Mouse (Mus musculus) thymus, adult 2 months (tissue): Measurements from ENCODE around the gene Dyrk1a. TPM values are rescaled to one million over a fixed set of nuclear protein-coding genes. Genes with fewer than 3 reads are reported as not detected.

Source experiments
- DNase-seq: peaks from one replicate; pipeline ENCODE4 v3.0.0; 2021
- H3K27ac ChIP-seq: fragments of 200-500 bp; 2 replicates; pipeline ENCODE4 v1.5.1; 2012; ENCODE audit warnings: low read length, control low read depth; ENCODE audit not compliant: control insufficient read depth, insufficient read depth
- H3K27me3 ChIP-seq: fragments of 200-500 bp; 2 replicates; pipeline ENCODE4 v1.6.1; 2012; ENCODE audit warnings: mild to moderate bottlenecking, low read length, moderate library complexity, mixed read lengths; ENCODE audit not compliant: control insufficient read depth, insufficient read depth
- H3K36me3 ChIP-seq: fragments of 200-500 bp; 2 replicates; pipeline ENCODE4 v1.6.1; 2012; ENCODE audit warnings: mild to moderate bottlenecking, low read length, moderate library complexity; ENCODE audit not compliant: control insufficient read depth, insufficient read depth
- H3K4me1 ChIP-seq: fragments of 200-500 bp; replicated peaks from 2 replicates; pipeline ENCODE4 v1.6.1; 2012; ENCODE audit warnings: low read length; ENCODE audit not compliant: control insufficient read depth, insufficient read depth
- H3K4me3 ChIP-seq: fragments of 200-500 bp; 2 replicates; pipeline ENCODE4 v1.5.1; 2012; ENCODE audit warnings: mild to moderate bottlenecking, low read length, control low read depth, moderate library complexity; ENCODE audit not compliant: control insufficient read depth, insufficient read depth
- CTCF ChIP-seq: fragments of 200-500 bp; IDR thresholded peaks from 2 replicates; pipeline ENCODE4 v1.5.1; 2012; ENCODE audit warnings: mild to moderate bottlenecking, control low read depth, low read length, moderate library complexity, borderline replicate concordance; ENCODE audit not compliant: control insufficient read depth, poor library complexity, insufficient read depth; ENCODE audit errors: extremely low read depth
- POLR2A ChIP-seq: fragments of 200-500 bp; IDR thresholded peaks from 2 replicates; pipeline ENCODE4 v1.6.1; 2012; ENCODE audit warnings: mild to moderate bottlenecking, low read length, control low read depth, moderate library complexity; ENCODE audit not compliant: control insufficient read depth, poor library complexity, insufficient read depth; ENCODE audit errors: extremely low read depth
- WGBS: fragments of 180-500 bp; shearing (Covaris S2); methylation state at CpG from one replicate; pipeline ENCODE4 v1.1.7; 2018; 5-methylcytosine and 5-hydroxymethylcytosine counted together
- polyA plus RNA-seq: library from polyadenylated mRNA; depleted of rRNA; stranded (reverse); fragments of >200 nt; gene quantifications from 2 replicates; pipeline ENCODE4 v1.2.3, GENCODE M21; 2012

The Dyrk1a gene
- polyA plus RNA-seq, 1 experiment = 78.4 TPM

DNA sequence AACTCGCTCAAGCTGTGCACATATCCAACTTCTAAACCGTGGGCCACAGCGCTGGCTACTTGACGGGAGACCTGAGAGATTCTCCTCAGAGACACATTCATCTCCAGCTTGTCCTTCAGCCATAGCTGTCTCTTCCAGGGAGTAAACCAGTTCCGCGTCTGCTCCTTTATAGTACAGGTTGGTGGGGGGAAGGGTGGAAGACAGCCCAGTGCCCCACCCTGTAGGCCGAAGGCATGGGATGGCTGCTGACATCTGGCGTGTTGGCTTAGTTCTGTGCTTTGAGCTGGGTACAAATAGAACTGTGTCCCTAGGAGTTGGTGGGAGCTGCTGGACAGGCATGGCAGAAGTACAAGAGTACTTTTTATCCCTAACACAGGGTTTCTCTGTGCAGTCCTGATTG is 18.4 kb downstream of the Dyrk1a start:
- Histone ChIP-seq H3K36me3 (no peaks in the 10 kb centered on the region), H3K27ac (no peak overlapping the region), H3K27me3 (no peaks in the 10 kb centered on the region), H3K4me3 (no peak overlapping the region), H3K4me1 (peaks cover 34% of the 10 kb centered on the region)
- TF ChIP-seq POLR2A = no peak
- WGBS = 83% methylated on average over 8 of the region's 8 CpGs
- no peak for DNase-seq

DNA sequence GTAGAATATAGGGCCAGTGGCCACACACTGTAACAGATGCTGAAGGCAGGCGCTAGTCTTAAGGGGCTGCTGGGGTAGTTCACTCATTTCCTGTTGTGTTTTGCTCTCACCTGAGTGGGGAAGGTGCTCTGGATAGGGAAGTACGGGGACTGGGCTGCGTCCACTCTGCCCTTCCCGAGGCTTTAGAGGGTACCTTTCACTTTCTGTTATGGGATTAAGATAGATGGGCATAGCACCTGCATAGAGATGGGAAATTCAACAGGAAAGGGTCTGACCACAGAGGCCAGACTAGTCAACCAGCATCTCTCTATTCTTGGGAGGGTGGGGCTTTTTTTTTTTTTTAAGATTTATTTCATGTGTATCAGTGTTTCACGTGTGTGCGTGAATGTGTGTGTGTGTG is 19.2 kb downstream of the Dyrk1a start:
- Histone ChIP-seq H3K27ac (no peak overlapping the region), H3K36me3 (no peaks in the 10 kb centered on the region), H3K4me3 (no peak overlapping the region), H3K4me1 (peaks cover 31% of the 10 kb centered on the region), H3K27me3 (no peaks in the 10 kb centered on the region)
- WGBS = 10% methylated on average over 6 of the region's 6 CpGs
- no peak for DNase-seq
- TF ChIP-seq CTCF (no peak), POLR2A (no peak)

- Histone ChIP-seq H3K27me3 (no peaks in the 10 kb centered on the region), H3K27ac (no peak overlapping the region), H3K4me1 (peaks cover 33% of the 10 kb centered on the region), H3K4me3 (no peak overlapping the region), H3K36me3 (no peaks in the 10 kb centered on the region)
- whole genome bisulfite sequencing = 72% methylated on average over 1 of the region's 1 CpGs
- DNase-seq = no peak
- TF ChIP-seq CTCF = no peak
Observed at GRCm38 (mm10) chr16:94589648-94590047, 19.8 kb downstream of the Dyrk1a start.

DNA sequence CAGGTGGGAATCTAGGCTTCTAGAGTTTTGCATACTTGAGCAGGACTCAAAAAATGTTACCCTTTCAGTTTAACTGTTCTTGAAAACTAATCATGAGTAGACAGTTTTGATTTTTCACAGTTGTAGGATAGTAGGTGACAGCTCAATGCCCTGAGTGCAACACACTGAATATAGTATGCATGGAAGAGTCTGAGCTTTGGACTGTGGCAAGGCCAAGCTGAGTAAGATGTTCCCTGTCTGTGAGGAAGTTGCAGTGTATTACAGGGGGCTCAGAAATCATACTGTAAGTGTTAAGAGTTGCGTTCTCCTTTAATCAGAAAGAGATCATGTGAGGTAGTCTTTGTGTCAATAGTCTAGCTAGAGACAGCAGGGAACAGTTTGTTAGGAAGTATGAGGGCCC is 20.4 kb downstream of the Dyrk1a start:
- Histone ChIP-seq H3K27me3 (no peaks in the 10 kb centered on the region), H3K4me1 (peaks cover 32% of the 10 kb centered on the region), H3K4me3 (no peak overlapping the region), H3K27ac (no peak overlapping the region), H3K36me3 (no peaks in the 10 kb centered on the region)
- DNase-seq = no peak
- TF ChIP-seq CTCF (no peak), POLR2A (no peak)
- WGBS = 82% methylated on average over 1 of the region's 1 CpGs

DNA sequence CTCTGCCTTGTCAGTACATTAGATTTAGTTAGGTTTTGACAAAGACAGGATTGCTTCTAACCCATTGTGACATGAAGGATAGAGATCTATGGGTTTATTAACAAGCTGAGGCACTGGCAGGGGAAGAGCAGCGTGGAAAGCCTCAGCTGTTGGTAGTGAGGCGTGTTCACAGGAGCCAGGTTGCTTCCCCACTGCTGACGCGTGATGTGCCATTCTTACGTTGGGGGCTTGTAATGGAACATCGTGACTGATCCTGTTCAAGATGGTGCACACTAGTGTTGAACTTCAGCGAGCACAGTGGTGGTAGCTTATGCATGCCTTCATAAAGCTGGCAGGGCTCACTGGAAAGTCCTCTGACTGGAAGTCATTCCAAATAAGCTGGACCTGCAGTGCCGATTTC is 21.2 kb downstream of the Dyrk1a start:
- H3K27ac ChIP-seq = no peak overlapping the region
- H3K4me3 ChIP-seq = no peak overlapping the region
- H3K36me3 ChIP-seq = no peaks in the 10 kb centered on the region
- H3K4me1 ChIP-seq = peaks cover 34% of the 10 kb centered on the region
- DNase-seq = no peak
- 94% methylated on average over 8 of the region's 8 CpGs for WGBS
- TF ChIP-seq CTCF = no peak
- TF ChIP-seq POLR2A = no peak
- no peaks in the 10 kb centered on the region for H3K27me3 ChIP-seq

GRCm38 (mm10) chr16:94591536-94591935 is 21.7 kb downstream of the Dyrk1a start:
- Histone ChIP-seq H3K4me1 (peaks cover 31% of the 10 kb centered on the region), H3K36me3 (no peaks in the 10 kb centered on the region), H3K27me3 (no peaks in the 10 kb centered on the region), H3K27ac (no peak overlapping the region), H3K4me3 (no peak overlapping the region)
- WGBS = 79% methylated on average over 3 of the region's 3 CpGs
- DNase-seq = no peak
- TF ChIP-seq CTCF = no peak
- TF ChIP-seq POLR2A = no peak

- 50% methylated on average over 2 of the region's 2 CpGs for WGBS
Observed at GRCm38 (mm10) chr16:94596633-94597032, 26.8 kb downstream of the Dyrk1a start.

More at GRCm38 (mm10) chr16:94596633-94597032, 26.8 kb downstream of the Dyrk1a start:
- Histone ChIP-seq H3K4me3 (no peak overlapping the region), H3K4me1 (peaks cover 27% of the 10 kb centered on the region), H3K27me3 (no peaks in the 10 kb centered on the region), H3K36me3 (no peaks in the 10 kb centered on the region), H3K27ac (no peak overlapping the region)
- TF ChIP-seq POLR2A (no peak), CTCF (no peak)
- no peak for DNase-seq
